Mouse (Mus musculus) Muller cell, postnatal 12 days (primary cell): Measurements from ENCODE around the gene Kcnh3.
"Not testable (repeated sequence)": the region's sequence is repeated elsewhere in the genome, so short reads cannot be mapped to it uniquely, and the experiment has no call there.

Experiments
- DNase-seq: peaks from one replicate; pipeline ENCODE4 v3.0.0-alpha.2; 2015; ENCODE audit errors: inconsistent ontology term

Kcnh3 gene

DNA sequence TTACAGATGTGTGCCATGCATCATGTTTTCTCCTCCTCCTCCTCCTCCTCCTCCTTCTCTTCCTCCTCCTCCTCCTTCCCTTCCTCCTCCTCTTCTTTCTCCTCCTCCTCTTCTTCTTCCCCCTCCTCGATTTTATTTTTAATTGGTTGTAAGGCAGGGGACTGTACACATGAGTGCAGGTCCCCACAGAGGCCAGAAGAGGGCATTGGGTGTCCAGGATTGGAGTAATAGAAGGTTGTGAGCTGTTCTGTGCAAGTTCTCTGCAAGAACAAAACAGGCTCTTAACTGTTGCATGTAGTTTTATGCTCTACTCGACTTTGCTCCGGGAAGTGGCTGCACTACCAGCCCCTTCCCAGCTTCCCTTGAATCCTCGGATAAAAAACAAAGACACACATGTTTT lies 15.5 kb downstream of the Kcnh3 start:
- no peak for DNase-seq

DNA sequence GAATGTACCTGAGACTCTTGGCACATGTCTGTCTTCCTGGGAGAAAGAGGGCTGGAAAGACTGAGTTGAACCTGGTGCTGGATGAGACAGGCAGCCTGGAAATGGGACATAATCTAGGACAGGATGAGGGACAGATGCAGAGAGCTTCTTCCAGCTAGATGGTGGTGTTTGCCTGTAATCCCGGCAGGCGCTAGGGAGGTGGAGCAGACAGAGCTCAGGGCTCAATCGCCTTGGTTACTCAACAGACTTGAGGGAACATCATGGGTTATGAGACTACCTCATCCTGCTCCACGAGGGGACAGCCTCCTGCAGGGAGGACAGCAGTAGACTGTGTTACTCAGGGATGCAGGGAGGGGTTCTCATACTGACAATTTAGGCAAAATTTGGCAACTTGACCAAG lies 16.6 kb downstream of the Kcnh3 start:
- no peak for DNase-seq

DNA sequence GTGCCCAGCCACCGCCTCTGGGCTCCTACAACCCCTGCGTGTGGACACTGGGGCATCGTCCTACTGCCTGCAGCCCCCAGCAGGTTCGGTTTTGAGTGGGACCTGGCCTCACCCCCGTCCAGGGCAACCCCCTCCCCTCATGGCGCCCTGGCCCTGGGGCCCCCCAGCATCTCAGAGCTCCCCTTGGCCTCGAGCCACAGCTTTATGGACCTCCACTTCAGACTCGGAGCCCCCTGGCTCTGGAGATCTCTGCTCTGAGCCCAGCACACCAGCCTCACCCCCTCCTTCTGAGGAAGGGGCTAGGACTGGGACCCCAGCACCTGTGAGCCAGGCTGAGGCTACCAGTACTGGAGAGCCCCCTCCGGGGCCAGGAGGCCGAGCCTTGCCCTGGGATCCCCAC lies 17.4 kb downstream of the Kcnh3 start:
- no peak for DNase-seq

DNA sequence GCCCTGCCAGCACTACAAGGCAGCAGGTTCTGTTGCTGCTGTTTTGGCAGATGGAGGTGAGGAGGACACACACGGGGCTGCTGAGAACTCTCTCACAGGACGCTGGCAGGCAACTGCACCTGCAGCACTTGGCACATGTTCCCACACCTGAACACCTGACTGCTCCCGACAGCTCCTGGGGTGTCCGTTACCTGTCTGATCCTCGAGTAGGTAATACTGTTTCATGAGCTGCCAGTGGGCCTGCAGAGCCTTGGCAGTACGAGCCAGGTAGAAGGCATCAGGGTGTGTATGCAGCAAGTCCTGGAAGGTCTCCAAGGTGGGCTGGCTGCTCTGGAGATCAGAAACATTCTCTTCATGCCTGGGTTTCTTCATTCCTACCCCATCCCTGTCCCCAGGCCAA lies 22.1 kb downstream of the Kcnh3 start:
- not testable (repeated sequence) for DNase-seq

DNA sequence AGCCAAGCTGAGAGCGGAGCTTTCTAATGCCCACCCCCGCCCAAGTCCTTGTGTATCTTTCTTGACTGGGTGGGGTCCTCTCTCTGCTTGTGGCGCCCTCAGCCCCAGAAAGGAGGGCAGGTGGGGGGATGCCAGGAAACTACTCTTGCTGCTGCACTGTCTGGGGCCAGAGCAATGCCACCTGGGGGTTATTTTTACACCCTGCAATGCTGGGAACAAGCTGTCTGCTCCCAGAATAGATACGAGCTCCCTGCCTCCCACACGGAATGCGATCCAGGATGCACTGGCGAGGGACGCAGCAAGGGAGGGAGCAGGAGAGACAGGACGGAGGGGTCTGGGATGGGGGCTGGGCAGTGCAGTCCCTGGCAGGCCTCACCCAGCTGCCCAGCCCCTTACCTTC lies 24.3 kb downstream of the Kcnh3 start:
- DNase-seq = no peak

DNA sequence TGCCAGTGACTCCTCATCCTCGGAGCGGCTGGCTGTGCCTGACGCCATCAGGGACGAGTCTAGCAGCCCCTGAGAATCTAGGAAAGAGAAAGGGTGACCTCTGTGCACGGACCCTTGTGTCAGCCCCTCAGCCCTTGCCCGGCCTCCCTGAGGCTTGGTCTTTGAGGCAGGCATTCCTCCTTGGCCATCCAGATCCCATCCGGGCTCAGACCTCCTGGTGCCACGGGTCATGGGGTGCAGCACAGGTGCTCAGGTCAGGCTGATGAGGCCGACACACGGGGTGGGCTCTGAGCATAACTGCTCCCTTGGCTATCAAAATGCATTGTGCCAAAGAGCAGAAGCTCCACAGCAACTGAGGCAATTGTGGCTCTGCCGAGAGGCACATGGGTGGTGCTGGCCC lies 25.3 kb downstream of the Kcnh3 start:
- no peak for DNase-seq

DNA sequence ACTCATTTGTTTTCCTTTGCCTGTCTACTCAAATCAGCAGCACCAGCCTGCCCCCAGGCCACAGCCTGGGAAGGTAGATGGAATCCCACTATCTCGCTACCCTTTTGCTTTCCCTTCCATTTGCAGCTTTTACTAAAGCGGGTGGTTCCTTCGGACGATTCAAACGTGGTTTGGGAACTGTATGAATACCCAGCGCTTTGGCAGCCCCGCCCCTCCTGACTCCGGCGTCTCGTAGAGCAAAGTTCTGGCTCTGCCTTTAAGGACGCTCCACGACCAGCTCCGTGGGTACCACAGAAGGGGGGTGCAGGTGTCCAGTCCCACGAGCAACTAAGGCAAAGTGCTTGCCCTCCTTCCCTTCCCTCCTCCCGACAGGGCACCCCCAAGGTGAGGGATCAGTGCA lies 26.4 kb downstream of the Kcnh3 start:
- DNase-seq = peak; percentile 35

DNA sequence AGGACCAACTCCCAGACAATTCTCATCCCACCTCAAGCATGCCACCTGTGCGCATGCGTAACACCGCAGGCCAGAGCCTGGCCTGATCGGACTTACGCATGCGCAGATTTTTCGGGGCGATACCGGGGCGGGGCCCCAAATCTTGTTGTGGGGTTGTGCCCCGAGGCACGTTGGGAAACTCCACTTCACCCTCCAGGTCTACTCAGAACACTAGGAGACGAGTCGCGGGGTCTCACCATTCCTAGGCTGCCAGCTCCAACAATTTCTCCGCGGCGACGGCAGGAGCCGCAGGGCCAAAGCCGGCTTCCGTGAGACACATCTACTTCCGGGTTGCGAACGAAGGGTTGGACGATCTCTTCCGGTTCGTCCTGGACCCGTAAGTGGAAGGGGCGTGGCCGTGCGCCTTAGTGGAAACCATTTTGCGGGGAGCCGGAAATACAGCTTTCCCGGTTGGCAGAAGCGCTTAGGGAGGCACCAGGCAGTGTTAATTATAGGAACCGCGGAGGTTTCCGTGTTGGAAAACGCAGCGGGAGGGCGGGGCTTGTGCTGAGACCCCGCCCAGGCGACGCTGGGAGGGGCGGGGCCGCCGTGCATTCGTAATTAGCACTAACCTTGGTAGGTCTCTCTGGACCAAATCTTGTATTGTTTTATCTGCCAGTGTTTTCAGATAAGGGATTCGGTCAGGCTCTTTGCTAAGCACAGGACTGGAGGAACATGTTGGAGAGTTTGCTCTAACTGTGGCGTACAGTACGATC lies 27.1 kb downstream of the Kcnh3 start, which contains the start of gene Mcrs1:
Mcrs1 (minus strand) TSS at position 336 of the 755 bp plus-strand sequence.
- DNase-seq = peak; percentile 98

DNA sequence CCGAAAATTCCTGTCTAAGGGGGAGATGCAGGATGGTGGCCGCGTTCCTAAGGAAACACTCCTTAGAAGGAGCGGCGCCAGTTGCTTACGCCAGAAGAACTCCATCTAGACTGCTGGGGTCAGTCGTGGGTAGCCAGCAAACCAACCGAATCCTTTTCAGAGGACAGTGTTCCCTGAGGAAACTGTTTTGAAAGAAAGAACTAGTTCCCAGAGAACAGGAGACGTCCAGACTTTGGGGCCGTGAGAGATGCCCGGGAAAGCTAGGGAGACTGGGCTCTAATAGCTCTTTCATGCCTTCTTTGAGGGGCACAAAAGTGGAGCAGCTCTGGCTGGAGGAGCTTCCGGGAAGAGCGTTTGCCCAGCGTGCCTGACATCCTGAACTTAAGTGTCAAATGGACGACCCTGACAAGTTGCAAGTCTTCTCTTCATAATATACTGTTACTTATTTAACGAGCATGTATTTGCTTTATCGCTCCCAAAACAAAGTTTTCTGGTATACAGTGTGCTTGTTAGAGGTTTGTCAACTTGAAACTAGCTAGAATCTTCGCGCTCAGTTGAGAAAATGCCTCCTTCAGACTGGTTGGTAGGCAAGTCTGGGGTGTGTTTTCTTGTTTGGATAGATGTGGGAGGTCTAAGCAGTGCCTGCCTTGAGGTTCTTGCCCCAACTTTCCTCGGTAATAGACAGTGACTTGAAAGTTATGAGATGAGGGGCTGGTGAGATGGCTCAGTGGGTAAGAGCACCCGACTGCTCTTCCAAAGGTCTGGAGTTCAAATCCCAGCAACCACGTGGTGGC lies 27.9 kb downstream of the Kcnh3 start:
- no peak for DNase-seq

DNA sequence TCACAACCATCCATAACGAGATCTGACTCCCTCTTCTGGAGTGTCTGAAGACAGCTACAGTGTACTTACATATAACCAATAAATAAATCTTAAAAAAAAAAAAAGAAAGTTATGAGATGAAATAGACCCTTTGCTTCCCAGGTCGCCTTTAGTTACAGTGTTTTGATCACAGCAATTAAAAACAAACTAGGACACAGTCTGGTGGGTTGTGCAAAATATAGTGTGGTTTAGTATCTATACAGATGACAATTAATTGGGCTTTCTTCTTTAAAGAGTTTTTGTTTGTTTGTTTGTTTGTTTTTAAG lies 28.5 kb downstream of the Kcnh3 start:
- DNase-seq = not testable (repeated sequence)

DNA sequence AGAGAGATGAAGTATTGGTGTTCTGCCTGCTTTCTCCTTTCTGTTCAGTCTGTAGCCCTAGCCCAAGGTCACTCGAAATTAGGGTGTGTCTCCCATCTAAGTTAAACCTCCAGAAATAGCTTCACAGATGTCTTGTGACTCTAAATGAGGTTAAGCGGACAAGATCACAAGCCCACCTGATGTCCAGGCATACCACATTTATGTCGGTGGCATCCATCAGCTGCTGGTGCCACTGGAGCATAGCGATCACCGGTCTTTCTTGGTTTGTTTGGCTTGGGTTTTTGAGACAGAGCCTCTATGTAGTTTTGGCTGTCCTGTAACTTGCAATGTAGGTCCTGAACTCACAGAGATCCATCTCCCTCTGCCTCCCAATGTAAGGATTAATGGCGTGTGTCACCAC lies 29.1 kb downstream of the Kcnh3 start:
- no peak for DNase-seq

DNA sequence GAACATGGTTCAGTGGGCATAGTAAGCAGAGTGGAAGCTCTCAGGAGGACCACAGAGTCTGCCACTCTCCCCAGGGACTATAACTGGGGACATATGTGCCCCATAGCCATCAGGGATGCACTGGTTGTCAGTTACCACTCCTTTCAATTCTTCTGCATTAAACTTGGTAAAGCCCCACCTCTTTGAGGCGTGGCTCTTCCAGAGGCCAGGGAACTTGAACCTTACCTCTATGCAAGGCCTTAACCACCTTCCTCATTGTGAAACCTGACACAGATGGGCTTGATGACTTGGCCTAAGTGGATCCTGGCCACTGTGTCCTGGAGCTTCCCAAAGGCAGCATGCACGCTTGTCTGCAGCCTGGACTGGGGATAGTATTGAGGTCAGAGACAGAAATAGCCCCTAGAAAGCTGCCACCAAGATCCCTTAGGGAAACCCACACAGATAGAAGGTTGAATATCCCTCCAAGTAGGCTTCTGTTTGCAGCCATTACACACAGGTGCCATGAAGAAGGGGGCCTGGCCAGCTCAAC lies 29.9 kb downstream of the Kcnh3 start:
- no peak for DNase-seq

DNA sequence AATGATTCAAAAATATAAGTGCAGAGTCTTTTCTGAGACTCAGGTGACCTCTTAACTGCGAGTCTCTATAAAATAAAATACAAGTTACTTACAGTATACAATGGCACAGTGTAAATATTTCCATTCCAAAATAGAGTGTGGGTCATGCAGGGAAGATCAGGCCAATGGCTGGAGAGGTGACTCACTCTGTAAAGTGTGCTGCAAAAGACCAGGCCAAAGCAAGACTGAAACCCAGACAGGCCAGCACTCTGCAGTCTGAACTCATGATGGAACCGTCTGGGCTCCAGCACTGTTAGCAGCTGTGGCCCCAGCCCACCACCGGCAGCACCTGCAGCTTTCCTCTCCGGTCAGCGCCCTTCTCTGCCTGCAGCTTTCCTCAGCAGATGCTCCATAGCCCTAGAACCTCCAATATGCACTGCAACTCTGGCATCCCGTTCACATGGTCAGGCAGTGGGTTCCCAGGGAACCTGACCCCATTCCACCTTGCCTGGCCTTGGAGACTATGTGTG lies 30.6 kb downstream of the Kcnh3 start:
- DNase-seq = peak; percentile 28

DNA sequence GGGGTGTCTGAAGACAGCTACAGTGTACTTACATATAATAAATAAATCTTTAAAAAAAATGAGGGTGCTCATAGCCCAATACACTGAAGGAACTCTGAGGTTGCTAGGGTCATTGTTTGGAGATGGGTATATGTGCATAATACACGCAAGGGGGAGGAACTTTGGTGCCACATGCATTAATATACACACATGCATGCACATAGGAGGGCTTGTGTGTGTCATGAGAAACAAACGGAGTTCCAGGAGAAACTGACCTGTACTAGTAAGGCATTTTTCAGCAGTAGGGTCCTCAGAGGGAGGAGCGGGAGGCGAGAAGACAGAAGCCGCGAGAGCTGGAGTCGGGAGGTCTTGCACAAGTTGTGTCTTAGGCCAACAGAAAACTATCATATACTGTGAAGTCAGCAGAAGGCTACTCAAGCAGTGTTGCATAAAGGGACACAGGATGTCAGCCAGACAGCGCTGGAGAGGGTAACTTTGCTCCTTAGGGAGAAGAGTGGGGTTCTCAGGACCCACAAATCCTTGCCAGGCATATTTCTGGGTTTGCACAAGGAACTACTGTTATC lies 34.6 kb downstream of the Kcnh3 start:
- no peak for DNase-seq

DNA sequence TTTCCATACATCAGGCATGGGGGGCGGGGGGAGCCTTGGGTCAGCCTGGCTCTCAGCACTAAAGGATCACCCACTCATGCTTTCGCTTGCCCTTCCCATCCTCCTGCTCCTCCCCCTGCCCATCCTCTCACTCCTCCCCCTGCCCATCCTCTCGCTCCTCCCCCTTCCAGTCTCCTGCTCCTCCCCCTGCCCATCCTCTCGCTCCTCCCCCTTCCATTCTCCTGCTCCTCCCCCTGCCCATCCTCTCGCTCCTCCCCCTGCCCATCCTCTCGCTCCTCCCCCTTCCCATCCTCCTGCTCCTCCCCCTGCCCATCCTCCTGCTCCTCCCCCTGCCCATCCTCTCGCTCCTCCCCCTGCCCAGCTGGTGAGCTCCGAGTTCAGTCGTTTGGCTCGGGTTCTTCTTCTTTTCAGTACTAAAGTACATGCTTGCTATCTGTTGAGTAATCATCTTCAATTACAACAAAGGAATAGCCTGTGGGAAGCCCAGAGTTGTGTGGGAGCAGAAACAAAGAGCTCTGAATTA lies 35.1 kb downstream of the Kcnh3 start:
- DNase-seq = peak; percentile 96

DNA sequence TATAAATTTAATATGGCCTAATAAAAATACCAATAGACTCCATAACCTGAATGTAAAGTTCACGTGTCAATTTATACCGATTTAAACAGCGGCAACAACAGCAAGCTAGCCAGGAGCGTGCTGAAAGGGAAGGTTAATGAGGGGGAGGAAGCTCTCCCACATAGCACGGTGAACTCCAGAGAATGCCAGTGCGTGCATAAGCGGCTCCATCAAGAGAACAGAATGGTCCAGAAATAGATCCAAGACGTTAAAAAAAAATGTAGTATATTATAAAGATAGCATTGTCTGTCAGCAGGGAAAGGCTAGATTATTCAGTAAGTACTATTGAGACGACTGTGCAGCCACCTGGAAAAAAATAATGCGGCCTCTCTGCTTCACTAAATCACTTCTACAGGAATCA lies 38.0 kb downstream of the Kcnh3 start:
- no peak for DNase-seq

DNA sequence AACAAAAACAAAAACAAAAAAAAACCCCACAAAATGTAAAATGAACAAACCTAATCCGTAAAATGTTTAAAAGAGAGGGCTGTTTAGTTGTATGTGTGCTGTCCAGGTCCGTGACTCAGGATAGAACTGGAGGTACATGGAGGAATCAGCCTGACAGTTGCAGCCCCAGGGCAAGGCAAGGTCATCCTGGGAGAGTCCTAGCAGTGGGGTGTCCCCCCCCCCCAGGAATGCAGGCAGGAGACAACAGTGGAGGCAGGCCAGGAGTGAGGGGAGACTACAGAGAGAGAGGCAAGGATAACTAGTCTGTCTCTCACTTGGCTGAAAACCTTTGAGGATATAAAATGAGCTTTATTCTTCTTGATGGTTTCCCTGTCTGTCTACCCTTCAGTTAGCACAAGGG lies 39.7 kb downstream of the Kcnh3 start:
- peak; percentile 76 for DNase-seq

DNA sequence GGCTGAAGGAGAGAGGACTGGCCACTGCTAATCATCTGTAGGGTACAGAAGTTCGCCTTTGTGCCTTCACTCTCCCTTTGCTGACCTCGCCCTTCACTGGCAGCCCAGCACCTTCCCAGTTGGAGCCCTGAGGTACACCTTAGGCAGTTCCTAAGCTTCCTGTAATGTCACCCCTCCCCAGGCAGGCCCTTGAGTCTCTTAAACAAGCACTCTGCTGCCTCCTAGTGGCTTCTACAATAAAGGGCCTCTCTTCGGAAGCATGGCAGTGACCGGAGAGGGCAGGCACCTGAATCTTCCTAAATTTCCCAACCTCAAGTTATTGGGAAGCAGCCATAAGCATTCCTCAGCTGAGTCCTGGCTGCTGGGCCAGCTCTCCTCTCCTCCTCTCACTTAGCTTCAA lies 41.0 kb downstream of the Kcnh3 start:
- DNase-seq = peak; percentile 64

DNA sequence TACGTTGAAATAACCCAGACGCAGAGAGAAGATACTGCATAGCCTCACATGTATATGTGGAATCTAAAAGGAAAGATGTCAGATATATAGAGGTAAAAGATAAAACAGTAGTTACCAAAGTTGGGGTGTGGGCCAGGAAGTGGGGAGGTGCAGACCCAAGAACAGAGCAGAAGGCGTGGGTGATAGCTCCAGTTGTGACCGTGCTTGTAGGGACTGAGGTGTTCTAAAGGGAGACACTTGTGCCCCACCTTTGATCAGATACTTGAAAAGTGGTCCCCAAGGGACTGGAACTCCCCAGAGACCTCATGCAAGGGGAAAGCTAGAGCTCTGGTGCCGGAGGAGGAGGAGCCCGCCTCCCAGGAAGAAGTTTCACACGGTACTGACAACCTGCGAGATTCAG lies 51.4 kb downstream of the Kcnh3 start:
- no peak for DNase-seq

DNA sequence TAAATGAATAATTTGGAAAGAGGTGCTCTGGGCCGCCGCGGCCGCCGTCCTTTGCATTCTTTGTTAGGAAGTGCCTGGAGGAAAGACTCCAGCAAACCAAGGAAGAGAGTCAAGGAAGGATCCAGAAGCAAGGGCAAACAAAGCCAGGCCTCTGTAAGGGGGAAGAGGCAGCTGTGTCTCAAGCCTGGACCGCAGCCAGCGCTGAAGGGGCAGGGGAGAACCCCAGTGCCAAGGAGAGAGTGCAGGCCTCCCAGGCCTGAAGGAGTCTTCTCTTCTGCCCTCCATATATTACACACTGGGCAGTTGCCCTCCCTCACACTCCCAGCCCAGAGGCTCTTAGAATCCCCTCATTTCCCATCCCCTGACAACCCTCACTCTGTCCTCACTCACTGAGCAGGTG lies 53.6 kb downstream of the Kcnh3 start:
- no peak for DNase-seq

DNA sequence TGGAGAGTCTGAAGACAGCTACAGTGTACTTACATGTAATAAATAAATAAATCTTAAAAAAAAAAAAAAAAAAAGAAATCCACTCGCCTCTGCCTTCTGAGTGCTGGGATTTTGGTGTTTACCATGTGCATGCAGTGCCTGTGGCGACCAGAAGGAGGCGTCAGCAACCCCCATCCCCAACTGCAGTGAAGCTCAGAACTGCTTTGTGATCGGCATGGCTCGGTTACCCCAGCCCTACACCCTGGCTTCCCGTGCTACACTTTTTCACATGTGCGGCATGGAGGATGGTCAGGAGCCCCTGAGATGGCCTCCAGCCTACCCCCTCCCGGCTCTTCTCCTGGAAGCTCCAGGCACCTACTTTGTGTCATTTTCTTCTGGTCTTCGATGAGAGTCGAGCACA lies 58.8 kb downstream of the Kcnh3 start:
- no peak for DNase-seq

DNA sequence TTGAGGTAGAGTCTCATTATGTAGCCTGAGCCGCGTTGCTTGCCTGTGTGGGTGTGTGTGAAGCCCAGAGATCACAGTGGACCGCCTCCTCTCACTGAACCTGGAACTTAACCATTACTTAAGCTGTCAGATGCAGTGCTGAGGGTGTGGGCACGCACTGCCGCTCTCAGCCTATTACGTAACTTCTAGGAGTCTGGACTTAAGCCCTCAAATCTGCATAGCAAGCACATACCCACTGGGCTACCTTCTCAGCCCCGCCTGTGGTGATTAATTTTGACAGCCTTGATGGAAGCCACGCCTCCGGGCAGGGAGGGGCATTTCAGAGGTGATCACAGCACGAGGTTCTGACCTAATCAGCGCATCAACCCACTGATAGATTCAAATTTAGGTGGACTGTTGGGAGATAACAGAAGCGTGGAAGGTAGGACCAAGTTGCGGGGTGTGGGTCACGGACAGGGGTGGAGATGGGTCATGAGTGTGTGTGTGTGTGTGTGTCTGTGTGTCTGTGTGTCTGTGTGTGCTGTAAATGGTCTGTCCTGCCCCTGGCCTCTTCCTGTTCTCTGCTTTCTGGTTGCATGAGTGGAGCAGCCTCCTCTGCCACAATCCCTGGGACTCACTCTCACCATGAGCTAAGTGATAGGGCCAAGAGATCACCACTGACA lies 60.0 kb downstream of the Kcnh3 start:
- peak; percentile 34 for DNase-seq
